Mouse (Mus musculus): ENCODE data around the gene Stap2.

Gene Stap2

DNA sequence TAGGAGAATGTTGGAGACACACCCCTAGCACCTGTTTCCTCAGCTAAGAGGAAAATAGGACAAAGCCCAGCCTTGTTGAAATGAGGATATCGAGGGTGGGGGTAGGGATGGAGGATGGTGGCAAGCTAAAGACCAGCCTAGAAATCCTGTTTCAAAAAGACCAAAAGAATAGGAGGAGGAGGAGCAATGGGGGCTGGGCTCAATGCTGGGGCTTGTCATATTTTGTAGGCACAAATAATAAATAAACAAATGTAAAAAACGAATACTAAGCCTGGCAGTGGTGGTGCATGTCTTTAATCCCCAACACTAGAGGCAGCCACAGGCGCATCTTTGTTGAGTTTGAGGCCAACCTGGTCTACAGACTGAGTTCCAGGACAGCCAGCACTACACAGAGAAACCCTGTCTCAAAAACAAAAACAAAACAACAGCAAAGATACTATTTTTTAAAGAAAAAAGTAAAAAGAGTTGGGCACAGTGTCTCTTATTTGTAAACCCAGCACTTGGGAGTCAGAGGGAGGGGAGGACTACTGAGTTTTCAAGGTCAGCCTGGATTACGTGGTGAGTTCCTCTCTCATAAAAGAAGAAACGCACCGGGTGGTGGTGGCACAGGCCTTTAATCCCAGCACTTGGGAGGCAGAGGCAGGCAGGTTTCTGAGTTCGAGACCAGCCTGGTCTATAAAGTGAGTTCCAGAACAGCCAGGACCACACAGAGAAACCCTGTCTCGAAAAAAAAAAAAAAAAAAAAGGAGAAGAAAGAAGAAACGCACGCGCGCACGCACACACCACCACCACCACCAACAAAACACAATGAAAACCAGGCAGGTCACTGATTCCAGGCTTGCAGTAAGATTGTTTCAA is 47.4 kb downstream of the Stap2 start:
- DNase-seq = peak in 1 of 2 experiments; percentile 4

- DNase-seq = peak; percentile 83 to 92
These were observed 48.2 kb downstream of the Stap2 start for GRCm38 (mm10) chr17:55957168-55957567.

DNA sequence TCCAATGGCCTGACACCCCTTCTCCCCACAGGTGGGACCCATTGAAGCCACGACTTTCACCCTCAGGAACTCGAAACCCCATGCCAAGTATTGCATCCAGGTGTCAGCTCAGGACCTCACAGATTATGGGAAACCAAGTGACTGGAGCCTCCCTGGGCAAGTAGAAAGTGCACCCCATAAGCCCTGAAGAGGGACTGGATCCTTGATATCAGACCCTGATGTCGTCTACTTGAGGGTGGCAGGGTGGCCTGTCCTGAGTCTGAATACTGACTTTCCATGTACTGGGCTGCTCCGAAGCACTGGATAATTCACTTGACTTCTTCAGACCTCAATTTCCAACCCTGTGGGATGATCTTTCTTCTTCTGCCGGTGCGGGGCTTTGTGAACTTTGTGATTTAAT is 48.8 kb downstream of the Stap2 start:
- DNase-seq = no peak

DNA sequence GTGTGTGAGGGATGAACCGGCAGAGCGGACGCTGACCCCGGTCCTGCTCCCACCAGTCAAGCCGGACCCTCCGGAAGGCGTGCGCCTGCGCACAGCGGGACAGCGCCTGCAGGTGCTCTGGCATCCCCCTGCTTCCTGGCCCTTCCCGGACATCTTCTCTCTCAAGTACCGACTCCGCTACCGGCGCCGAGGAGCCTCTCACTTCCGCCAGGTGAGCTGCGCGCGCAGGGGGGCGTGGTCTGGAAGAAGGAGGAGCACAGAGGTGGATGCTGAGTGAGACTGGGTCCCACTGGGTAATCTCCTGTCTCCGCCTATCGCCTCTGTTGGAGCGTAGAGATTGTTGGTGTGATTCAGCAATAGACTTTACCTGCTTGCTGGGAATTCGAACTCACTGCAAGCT is 49.3 kb downstream of the Stap2 start:
- DNase-seq = peak; percentile 90 to 95

GRCm38 (mm10) chr17:55954229-55954628 is 51.2 kb downstream of the Stap2 start:
- no peak for DNase-seq

- no peak for DNase-seq
These were observed 51.6 kb downstream of the Stap2 start for GRCm38 (mm10) chr17:55953751-55954150.

DNA sequence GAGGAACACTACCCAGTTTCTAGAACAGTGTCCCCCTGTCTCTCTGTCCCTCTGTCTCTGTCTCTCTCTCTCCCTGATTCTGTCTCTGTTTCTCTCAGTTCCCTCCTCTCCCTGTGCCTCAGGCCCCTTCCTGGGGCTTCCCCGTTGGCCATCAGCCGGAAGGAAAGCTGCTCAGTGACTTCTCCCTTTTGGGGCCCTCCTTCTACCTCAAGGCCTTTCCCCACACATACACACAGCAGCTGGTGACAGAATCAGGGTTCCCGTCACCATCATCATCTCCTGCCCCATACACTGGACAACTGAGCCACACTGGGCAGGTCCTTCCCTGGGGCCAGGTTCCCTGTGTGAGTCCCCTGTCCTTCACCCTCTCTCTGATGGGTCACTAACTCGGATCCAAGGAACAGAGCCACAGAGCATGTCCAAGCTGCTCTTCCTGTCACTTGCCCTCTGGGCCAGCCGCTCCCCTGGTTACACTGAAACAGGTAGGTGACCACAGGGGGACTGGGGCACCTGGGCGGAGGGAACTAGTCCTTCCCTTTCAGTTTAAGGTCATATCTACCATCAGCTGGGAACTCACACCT is 52.8 kb downstream of the Stap2 start, which contains the start of gene Ebi3:
Ebi3 (plus strand) TSS at position 194 of the 581 bp plus-strand sequence.
- no peak for DNase-seq

DNA sequence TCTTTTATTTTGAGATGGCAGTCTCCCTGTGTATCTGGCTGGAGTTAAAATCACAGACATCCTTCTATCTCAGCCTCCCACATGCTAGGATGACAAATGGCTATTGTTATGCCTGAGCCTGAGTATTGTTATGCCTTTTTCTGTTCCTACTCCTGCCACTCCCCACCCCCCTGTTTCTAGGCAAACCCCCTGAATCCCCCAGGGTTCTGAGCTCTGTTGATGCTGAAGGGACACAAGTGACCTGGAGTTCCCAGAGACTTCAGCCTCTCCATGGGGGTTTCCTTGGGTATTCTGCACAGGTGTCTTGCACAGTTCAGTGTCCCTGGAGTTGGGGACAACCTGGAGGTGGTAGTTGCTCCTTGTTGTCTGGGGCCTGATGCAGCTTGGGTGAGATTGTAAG is 53.3 kb downstream of the Stap2 start:
- no peak for DNase-seq

DNA sequence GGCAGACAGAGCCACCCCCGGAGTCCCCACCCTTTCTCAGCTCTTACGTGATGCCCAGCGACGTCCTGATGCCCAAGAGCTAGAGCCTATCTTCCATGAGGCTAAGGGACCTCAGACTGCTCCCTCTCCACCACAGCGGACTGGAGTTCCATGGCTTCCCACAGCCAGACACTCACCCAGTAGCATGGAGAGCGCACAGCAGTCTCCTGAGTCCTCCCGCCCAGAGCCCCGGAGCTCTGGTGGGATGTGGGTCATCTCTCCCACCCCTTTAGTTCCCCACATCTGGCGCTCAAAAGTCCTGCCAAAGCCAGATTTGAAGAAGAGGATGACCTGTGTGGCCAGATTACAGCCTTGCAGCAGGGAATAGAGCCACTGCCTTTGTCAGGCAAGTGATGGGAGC is 54.8 kb downstream of the Stap2 start:
- DNase-seq = no peak

DNA sequence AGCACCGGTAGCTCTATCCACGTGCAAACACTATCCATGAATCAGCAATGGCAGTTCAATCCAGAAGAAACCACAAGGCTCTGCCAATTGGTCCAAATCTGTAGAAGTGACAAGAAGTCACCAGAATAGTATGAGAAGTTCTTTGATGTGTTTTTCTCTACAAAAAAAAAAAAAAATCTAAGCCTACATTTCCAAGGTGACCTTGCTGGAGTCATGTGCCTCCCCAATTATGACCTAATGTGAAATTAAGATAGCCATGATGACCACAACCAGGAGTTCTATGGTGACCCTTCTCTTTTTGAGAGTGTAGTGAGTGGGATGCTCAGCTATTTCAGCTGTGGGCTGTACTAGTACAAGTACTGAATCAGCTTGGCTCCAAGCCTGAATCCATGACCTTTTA is 56.0 kb downstream of the Stap2 start, which contains the start of gene Zfp119b:
Zfp119b (minus strand) TSS at position 101 of the 400 bp plus-strand sequence.
- no peak for DNase-seq

- DNase-seq = no peak
These were observed 56.7 kb downstream of the Stap2 start for GRCm38 (mm10) chr17:55948647-55949046.

All from cerebellum, postnatal 25 days (tissue).